Mouse (Mus musculus): Measurements from ENCODE around the gene Samd7.

Samd7 gene

GRCm38 (mm10) chr3:30765311-30766027 is 19.4 kb downstream of the Samd7 start:
- DNase-seq (ENCODE audit: low spot score), result peak; percentile 22

GRCm38 (mm10) chr3:30766177-30766576 is 20.1 kb downstream of the Samd7 start:
- no peak for DNase-seq (ENCODE audit: low spot score)

GRCm38 (mm10) chr3:30767271-30767670 is 21.2 kb downstream of the Samd7 start:
- no peak for DNase-seq (ENCODE audit: low spot score)

- DNase-seq (ENCODE audit: low spot score), result no peak
These were observed 23.8 kb downstream of the Samd7 start for GRCm38 (mm10) chr3:30769755-30770515.

GRCm38 (mm10) chr3:30771560-30771959 is 25.5 kb downstream of the Samd7 start:
- DNase-seq (ENCODE audit: low spot score), result no peak

GRCm38 (mm10) chr3:30772631-30773030 is 26.5 kb downstream of the Samd7 start:
- DNase-seq (ENCODE audit: low spot score), result no peak

GRCm38 (mm10) chr3:30774677-30775076 is 28.6 kb downstream of the Samd7 start:
- DNase-seq (ENCODE audit: low spot score), result no peak

- no peak for DNase-seq (ENCODE audit: low spot score)
These were observed 31.9 kb downstream of the Samd7 start for GRCm38 (mm10) chr3:30777984-30778383.

- peak; percentile 7 for DNase-seq (ENCODE audit: low spot score)
These were observed 42.4 kb downstream of the Samd7 start for GRCm38 (mm10) chr3:30788531-30788930.

- peak; percentile 92 for DNase-seq (ENCODE audit: low spot score)
These were observed 46.8 kb downstream of the Samd7 start, which contains the start of gene Sec62 for GRCm38 (mm10) chr3:30792737-30793402. TSS of gene Sec62 (plus strand) at chr3:30792875.

GRCm38 (mm10) chr3:30793403-30794221 is 47.5 kb downstream of the Samd7 start:
- DNase-seq (ENCODE audit: low spot score), result peak; percentile 58

GRCm38 (mm10) chr3:30802171-30802570 is 56.1 kb downstream of the Samd7 start:
- no peak for DNase-seq (ENCODE audit: low spot score)

GRCm38 (mm10) chr3:30812881-30813280 is 66.8 kb downstream of the Samd7 start:
- DNase-seq (ENCODE audit: low spot score), result no peak

Data from embryo, embryonic 10.5 days (tissue).